Mouse (Mus musculus) adipocyte (in vitro differentiated cells): Measurements from ENCODE around the gene Spata9.

Experiments used
- DNase-seq: peaks from one replicate; pipeline ENCODE4 v3.0.0-alpha.2; 2016; ENCODE audit warnings: low spot score

Spata9 gene

GRCm38 (mm10) chr13:75992169-75993028, 25.4 kb downstream of the Spata9 start:
- DNase-seq, result peak; percentile 56

GRCm38 (mm10) chr13:76003272-76003671, 36.3 kb downstream of the Spata9 start:
- peak; percentile 36 for DNase-seq

GRCm38 (mm10) chr13:76014511-76014910, 47.6 kb downstream of the Spata9 start:
- no peak for DNase-seq

- no peak for DNase-seq
Observed at GRCm38 (mm10) chr13:76017465-76017864, 50.5 kb downstream of the Spata9 start.

- DNase-seq, result peak; percentile 98
Observed at GRCm38 (mm10) chr13:76017974-76018843, 51.3 kb downstream of the Spata9 start, which contains the start of gene Rfesd. TSS of gene Rfesd (minus strand) at chr13:76018719.

- no peak for DNase-seq
Observed at GRCm38 (mm10) chr13:76018844-76019400, 52.0 kb downstream of the Spata9 start.

GRCm38 (mm10) chr13:76021782-76022181, 54.8 kb downstream of the Spata9 start:
- peak; percentile 56 for DNase-seq

GRCm38 (mm10) chr13:76024588-76024987, 57.6 kb downstream of the Spata9 start:
- DNase-seq, result no peak

GRCm38 (mm10) chr13:76042455-76042854, 75.5 kb downstream of the Spata9 start:
- DNase-seq, result no peak

- DNase-seq, result no peak
Observed at GRCm38 (mm10) chr13:76044971-76045370, 78.0 kb downstream of the Spata9 start.
